Mouse (Mus musculus) cerebral cortex, adult 2 months (tissue): Measurements from ENCODE around the gene Scrg1.

ENCODE experiments used
- WGBS: fragments of 180-500 bp; shearing (Covaris S2); methylation state at CpG from one replicate; pipeline ENCODE4 v1.1.7; 2018; 5-methylcytosine and 5-hydroxymethylcytosine counted together

Scrg1 gene

GRCm38 (mm10) chr8:57457152-57457551 lies 1.4 kb downstream of the Scrg1 start:
- 31% methylated on average over 6 of the region's 6 CpGs for WGBS

GRCm38 (mm10) chr8:57457942-57458341 lies 2.2 kb downstream of the Scrg1 start:
- 61% methylated on average over 3 of the region's 3 CpGs for WGBS

- 61% methylated on average over 1 of the region's 1 CpGs for WGBS
Observed at GRCm38 (mm10) chr8:57462839-57463238, 7.1 kb downstream of the Scrg1 start.

GRCm38 (mm10) chr8:57463757-57464156 lies 8.0 kb downstream of the Scrg1 start:
- WGBS = 92% methylated on average over 3 of the region's 3 CpGs

GRCm38 (mm10) chr8:57468624-57469023 lies 12.9 kb downstream of the Scrg1 start:
- 46% methylated on average over 5 of the region's 5 CpGs for WGBS

GRCm38 (mm10) chr8:57470863-57471262 lies 15.1 kb downstream of the Scrg1 start:
- WGBS = 94% methylated on average over 5 of the region's 5 CpGs

GRCm38 (mm10) chr8:57473751-57474150 lies 18.0 kb downstream of the Scrg1 start:
- WGBS = 76% methylated on average over 6 of the region's 6 CpGs

GRCm38 (mm10) chr8:57478406-57478805 lies 22.7 kb downstream of the Scrg1 start:
- 78% methylated on average over 3 of the region's 3 CpGs for WGBS

GRCm38 (mm10) chr8:57479700-57480099 lies 24.0 kb downstream of the Scrg1 start:
- WGBS = 95% methylated on average over 8 of the region's 8 CpGs

GRCm38 (mm10) chr8:57480606-57481005 lies 24.9 kb downstream of the Scrg1 start:
- 84% methylated on average over 4 of the region's 4 CpGs for WGBS

GRCm38 (mm10) chr8:57486491-57487440 lies 31.0 kb downstream of the Scrg1 start:
- under 1% methylated on average over 54 of the region's 54 CpGs for WGBS

GRCm38 (mm10) chr8:57487441-57488155 lies 31.9 kb downstream of the Scrg1 start, which contains the start of gene Sap30:
Sap30 (minus strand) TSS chr8:57487860.
- WGBS = under 1% methylated on average over 66 of the region's 66 CpGs

- under 1% methylated on average over 25 of the region's 25 CpGs for WGBS
Observed at GRCm38 (mm10) chr8:57488312-57488765, 32.6 kb downstream of the Scrg1 start.

GRCm38 (mm10) chr8:57489366-57489765 lies 33.6 kb downstream of the Scrg1 start:
- WGBS = 100% methylated on average over 1 of the region's 1 CpGs

- 95% methylated on average over 4 of the region's 4 CpGs for WGBS
Observed at GRCm38 (mm10) chr8:57491873-57492272, 36.1 kb downstream of the Scrg1 start.

- 42% methylated on average over 8 of the region's 8 CpGs for WGBS
Observed at GRCm38 (mm10) chr8:57498494-57498846, 42.7 kb downstream of the Scrg1 start.

- 28% methylated on average over 17 of the region's 17 CpGs for WGBS
Observed at GRCm38 (mm10) chr8:57498847-57499511, 43.3 kb downstream of the Scrg1 start.

GRCm38 (mm10) chr8:57503641-57504040 lies 47.9 kb downstream of the Scrg1 start:
- whole genome bisulfite sequencing = 50% methylated on average over 5 of the region's 5 CpGs

GRCm38 (mm10) chr8:57505500-57505899 lies 49.8 kb downstream of the Scrg1 start:
- WGBS = 91% methylated on average over 1 of the region's 1 CpGs

GRCm38 (mm10) chr8:57507556-57508063 lies 51.9 kb downstream of the Scrg1 start:
- WGBS = 92% methylated on average over 4 of the region's 4 CpGs

- 88% methylated on average over 4 of the region's 4 CpGs for WGBS
Observed at GRCm38 (mm10) chr8:57508657-57509056, 52.9 kb downstream of the Scrg1 start.

GRCm38 (mm10) chr8:57510791-57511315 lies 55.1 kb downstream of the Scrg1 start:
- WGBS = 1% methylated on average over 31 of the region's 31 CpGs
